Mouse (Mus musculus): ENCODE results near the gene Supt6.

GRCm38 (mm10) chr11:78231518-78231917, 14.3 kb downstream of the Supt6 start:
- TF ChIP-seq CTCF (IDR thresholded peaks at IDR 0.05; ENCODE audit: control insufficient read depth, insufficient read depth, insufficient read length) (no peak), CEBPB (IDR thresholded peaks at IDR 0.05; ENCODE audit: low read depth) (no peak), MYOD1 (IDR thresholded peaks at IDR 0.05; ENCODE audit: control insufficient read depth, insufficient read length, low read depth) (no peak), USF1 (IDR thresholded peaks at IDR 0.05; ENCODE audit: low read depth) (no peak), MAX (IDR thresholded peaks at IDR 0.05) (no peak)
